Mouse (Mus musculus) subcutaneous adipose tissue, adult 2 months (tissue): ENCODE measurements around the gene Impdh2. TPM values are rescaled to one million over a fixed set of nuclear protein-coding genes. Genes with fewer than 3 reads are reported as not detected.

Experiments
- polyA plus RNA-seq: library from polyadenylated mRNA; depleted of rRNA; stranded (reverse); fragments of >200 nt; gene quantifications from 2 replicates; pipeline ENCODE4 v1.2.3, GENCODE M21; 2012; ENCODE audit warnings: low replicate concordance; rRNA removed

Gene Impdh2
- polyA plus RNA-seq: 48.0 and 173 TPM in 2 replicates

DNA sequence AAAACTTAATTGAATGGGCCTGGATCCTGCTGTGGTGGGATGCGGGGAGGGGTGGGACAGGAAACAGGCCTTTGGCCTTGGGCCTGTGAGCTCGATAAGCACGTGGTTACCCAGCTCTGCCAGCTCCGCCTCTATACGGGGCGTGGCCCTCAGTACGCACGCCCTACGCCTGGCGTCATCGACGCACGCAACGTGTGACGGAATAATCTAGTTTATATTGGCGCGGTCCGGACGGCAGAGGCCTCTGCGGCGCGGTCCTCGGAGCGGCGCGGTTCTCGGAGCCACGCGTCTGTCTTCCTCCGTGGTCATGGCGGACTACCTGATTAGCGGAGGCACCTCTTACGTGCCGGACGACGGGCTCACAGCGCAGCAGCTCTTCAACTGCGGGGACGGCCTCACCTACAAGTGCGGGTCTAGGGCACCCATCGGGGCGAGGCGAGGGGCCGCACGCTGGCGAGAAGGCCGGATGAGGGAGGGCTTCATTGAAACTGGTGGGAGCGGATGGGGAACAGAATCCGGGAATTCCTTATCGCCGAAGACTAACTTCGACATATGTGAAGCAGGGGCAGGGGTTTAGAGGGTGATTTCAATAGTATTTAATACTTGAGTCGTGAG, at the start of gene Impdh2:
TSS of gene Impdh2 (plus strand) at position 60 of the 615 bp plus-strand sequence.

DNA sequence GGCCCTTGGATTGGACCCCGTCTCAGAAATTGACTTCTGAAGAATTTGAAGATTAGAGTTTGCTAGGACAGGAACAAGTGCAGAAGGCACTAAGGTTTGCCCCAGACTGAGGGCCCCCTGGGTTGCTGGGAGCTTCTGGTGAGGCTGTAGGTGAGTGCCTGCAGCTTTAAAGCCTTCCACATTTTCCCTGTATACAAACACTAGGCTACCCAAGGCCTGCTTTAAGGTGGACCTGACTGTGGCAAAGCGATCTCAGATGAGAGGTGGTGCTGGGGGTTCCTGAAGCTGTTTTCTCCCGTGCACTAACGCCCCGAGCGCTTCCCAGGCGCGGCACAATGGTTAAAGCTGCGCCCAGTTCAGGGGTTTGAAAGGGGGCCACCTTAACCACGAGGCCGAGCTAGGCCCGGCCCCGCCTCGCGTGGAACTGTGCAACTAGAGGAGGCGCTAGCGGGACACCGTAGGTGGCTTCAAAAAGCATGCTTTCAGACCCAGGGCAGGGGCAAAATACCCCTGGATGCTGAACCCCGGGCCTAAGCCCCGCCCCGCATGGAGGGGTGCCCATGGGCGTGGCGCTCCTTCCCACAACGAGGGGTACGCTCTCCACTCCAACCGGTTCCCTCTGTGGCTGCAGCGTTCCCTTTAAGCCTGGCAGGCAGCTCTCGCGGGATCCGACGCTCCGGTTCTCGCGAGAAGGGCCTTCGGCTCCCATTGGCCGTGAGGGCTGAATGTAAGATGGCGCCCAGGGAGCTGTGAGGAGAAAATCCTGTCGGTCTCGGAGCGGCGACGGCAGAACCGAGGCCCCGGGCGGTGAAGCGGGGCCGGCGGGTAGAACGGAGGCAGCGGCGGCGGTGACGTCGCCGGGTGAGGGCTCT, 43.5 kb upstream of the Impdh2 start, which contains the start of gene Qrich1:
TSS of gene Qrich1 (plus strand) at position 427 of the 872 bp plus-strand sequence.

DNA sequence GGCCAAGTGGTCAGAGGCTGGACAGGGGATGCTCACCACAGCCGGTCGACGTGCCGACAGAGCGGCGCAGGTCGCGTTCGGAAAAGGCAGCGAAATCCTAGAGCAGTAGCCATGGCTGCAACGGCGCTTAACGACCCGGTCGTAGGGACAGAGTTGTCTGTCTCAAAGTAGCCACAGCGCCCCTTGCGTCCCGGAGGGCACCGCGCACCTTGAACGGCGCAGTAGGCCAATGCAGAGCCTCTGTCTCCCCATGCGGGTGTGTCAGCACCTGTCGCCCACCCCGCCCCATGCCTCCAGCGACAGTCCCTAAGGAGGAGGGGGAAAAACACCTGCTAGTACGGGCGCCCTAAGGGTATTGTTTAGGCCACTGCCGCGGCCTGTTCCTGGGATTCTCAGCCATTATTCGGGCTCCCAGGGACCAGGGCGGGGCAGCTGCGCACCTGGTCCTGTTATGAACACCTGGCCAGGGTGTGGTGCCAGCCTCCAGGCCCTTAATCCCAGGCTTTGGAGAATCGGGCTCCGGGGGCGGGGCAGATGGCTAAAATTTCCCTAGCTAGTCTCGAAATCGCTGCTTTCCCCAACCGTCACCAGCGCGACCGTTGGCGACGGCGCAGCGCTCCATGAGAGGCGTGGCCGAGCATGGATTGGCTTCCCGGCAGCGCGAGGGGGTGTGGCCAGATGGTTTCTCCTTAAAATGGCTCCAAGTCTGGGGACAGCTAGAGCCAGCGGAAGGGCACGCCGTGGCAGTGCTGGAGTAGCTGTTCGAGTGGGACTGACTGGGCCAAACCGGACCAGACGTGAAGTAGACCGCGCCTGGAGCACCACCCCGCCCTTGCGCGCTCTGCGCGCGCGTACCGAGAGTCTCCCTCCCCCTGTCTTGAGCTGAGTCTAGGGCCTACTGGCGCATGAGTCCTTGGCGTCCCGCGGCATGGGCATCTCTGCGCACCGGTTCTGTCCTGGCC, 7.0 kb downstream of the Impdh2 start, which contains the start of gene Ndufaf3:
TSS of gene Ndufaf3 (minus strand) at position 620 of the 962 bp plus-strand sequence.

DNA sequence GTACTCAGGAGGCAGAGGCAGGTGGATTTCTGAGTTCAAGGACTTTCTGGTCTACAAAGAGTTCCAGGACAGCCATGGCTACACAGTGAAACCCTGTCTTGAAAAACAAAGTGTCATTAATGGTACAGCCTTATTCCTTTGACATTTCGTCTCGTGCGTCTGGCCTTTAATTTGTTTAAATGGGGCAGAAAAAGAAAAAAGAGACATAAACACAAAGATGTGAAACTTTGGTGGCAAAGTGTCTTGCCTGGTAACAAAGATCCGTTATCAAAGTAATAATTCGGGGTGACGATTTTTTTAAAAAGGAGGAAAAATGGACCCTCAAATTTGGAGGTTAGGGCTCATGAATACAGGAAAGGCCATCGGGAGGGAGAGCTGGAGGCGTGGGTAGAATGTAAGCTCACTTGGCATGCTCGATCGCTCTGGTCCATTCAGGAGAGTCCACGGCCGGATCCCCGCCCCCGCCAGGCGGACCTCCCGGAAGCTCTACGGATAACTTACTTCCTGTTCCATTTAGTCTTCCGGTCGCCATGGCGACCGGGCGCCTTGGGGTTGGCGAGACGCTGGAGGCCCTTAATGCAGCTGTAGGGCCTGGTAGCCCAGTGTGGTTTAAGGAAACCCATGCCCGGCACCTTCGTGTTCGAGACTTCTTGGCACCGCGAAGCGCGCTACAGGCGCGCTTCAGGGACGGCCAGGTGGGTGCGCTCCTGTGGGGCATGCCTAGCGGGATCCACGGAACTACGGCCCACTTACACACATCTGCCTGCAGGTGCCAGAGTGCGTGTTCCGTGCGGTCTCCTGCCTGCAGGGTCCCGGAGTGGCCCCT, 9.5 kb downstream of the Impdh2 start, which contains the start of gene Dalrd3:
TSS of gene Dalrd3 (plus strand) at position 506 of the 826 bp plus-strand sequence.

DNA sequence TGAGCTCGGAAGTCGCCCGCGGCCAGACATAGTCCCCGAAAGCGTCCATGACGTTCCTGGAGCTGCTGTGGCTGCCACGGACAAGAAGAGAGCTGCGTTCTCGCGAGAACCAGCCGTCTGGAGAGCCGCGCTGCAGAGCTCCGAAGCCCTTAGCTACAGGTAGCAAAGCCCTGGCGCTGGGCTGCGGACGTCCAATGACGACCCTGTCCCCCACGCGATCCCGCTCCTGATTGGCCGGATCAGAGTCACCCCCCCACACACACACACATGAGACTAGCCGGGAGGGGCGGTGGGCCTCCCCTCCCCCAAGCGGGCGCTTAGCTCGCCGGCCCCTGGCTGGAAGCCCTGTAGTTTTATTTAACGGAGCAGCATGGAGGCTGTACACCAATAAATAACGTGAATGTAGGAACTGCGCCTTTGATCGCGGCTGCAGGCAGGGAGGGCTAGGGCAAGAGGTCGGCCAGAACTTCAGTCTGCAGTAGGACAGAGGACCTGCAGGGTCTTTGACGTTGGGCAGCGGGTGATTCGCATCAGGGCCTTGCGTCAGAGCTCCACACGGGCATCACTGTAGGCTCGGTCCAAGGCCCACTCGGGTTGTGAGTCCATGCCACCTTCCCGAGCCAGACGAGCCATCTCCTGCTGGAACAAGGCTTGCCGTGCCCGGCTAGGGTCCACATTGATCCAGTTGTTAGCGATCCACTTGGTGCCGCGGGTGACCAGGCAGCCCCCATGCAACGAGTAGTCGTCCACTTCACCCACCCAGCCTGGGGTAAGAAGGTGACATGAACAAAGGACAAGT, 18.7 kb downstream of the Impdh2 start, which contains the start of gene Wdr6:
TSS of gene Wdr6 (minus strand) at position 195 of the 799 bp plus-strand sequence.

DNA sequence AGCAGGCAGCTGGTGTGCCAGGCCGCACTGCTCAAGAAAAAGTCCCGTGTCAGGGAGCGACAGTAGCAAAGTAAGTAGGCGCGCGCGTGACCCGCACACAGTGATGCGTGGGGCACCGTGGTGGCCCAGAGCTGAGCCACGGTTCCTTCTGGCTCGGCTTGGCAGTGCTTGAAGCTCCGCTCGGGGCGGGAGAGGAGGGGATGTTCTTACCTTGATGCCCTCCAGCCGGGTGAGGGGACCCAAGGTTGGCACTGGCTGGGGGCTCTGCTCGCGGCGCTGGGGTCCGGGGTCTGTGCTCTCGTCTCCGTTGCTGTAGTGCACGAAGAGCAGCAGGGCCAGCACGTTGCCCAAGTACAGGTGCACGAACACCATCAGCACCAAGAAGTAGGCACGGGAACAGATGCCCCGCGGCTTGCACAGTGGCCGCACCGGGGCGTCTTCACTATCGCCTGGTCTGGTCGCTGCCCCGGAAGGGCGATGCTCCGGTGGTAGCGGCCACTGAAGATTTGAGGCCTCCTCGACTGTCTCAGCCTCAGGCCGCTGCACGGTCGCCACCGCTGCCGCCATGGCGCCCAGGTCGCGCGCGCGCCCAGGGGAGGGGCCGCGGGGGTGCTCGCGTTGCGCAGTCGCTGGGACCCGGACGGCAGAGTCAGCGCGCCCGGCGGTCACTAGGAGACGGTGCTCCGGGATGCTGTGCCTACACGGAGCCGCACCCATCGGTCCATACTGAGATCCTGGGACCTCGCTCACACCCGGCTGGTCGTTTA, 37.1 kb downstream of the Impdh2 start, which contains the start of gene P4htm:
TSS of gene P4htm (minus strand) at position 670 of the 767 bp plus-strand sequence.

Other genes with a start within 250 kb of the Impdh2 start
- 1,212 and 1,799 TPM in 2 replicates for gene Gpx1, start 221.4 kb upstream of the Impdh2 start, polyA plus RNA-seq
- gene Usp4, start 212.4 kb upstream of the Impdh2 start, polyA plus RNA-seq: 82.2 and 92.5 TPM in 2 replicates
- gene 1700102P08Rik, start 167.5 kb upstream of the Impdh2 start, polyA plus RNA-seq: 0.21 and 0.27 TPM in 2 replicates
- 0.10 TPM in 1 of 2 replicates, not detected in the other for gene Ccdc36, start 131.8 kb upstream of the Impdh2 start, polyA plus RNA-seq
- gene BC048562, start 123.8 kb upstream of the Impdh2 start, polyA plus RNA-seq: not detected in 2 replicates
- 20.4 and 34.4 TPM in 2 replicates for gene Ccdc71, start 99.8 kb upstream of the Impdh2 start, polyA plus RNA-seq
- gene Klhdc8b, start 98.7 kb upstream of the Impdh2 start, polyA plus RNA-seq: 70.2 and 91.7 TPM in 2 replicates
- 223 and 264 TPM in 2 replicates for gene Lamb2, start 80.5 kb upstream of the Impdh2 start, polyA plus RNA-seq
- 179 and 216 TPM in 2 replicates for gene Usp19, start 69.7 kb upstream of the Impdh2 start, polyA plus RNA-seq
- gene Qars, start 52.6 kb upstream of the Impdh2 start, polyA plus RNA-seq: 172 and 318 TPM in 2 replicates
- 93.6 and 129 TPM in 2 replicates for gene Qrich1, start 43.5 kb upstream of the Impdh2 start, polyA plus RNA-seq
- 38.3 and 48.7 TPM in 2 replicates for gene Ndufaf3, start 7.1 kb downstream of the Impdh2 start, polyA plus RNA-seq
- 120 and 203 TPM in 2 replicates for gene Dalrd3, start 9.6 kb downstream of the Impdh2 start, polyA plus RNA-seq
- gene Wdr6, start 18.5 kb downstream of the Impdh2 start, polyA plus RNA-seq: 41.1 and 162 TPM in 2 replicates
- 5.3 and 35.1 TPM in 2 replicates for gene P4htm, start 37.4 kb downstream of the Impdh2 start, polyA plus RNA-seq
- 35.0 and 41.4 TPM in 2 replicates for gene Arih2, start 89.1 kb downstream of the Impdh2 start, polyA plus RNA-seq
- gene Slc25a20, start 101.8 kb downstream of the Impdh2 start, polyA plus RNA-seq: 36.9 and 73.5 TPM in 2 replicates
- 15.6 and 32.7 TPM in 2 replicates for gene Prkar2a, start 129.0 kb downstream of the Impdh2 start, polyA plus RNA-seq
- 53.3 and 84.8 TPM in 2 replicates for gene Ip6k2, start 223.5 kb downstream of the Impdh2 start, polyA plus RNA-seq
- gene Nckipsd, start 248.1 kb downstream of the Impdh2 start, polyA plus RNA-seq: 25.4 and 31.7 TPM in 2 replicates